Mouse (Mus musculus) erythroid progenitor cell, adult 5-6 weeks (primary cell): ENCODE results near the gene T. TPM values are rescaled to one million over a fixed set of nuclear protein-coding genes. Genes with fewer than 3 reads are reported as not detected.
"Not testable (repeated sequence)": the region's sequence is repeated elsewhere in the genome, so short reads cannot be mapped to it uniquely, and the experiment has no call there.

ENCODE experiments used
- ATAC-seq: replicated peaks from 2 replicates; pipeline ENCODE4 v1.8.0; 2016; ENCODE audit warnings: moderate number of reproducible peaks, mild to moderate bottlenecking, moderate TSS enrichment, inconsistent platforms; ENCODE audit not compliant: poor library complexity, low FRiP score, severe bottlenecking
- total RNA-seq, 2 experiments: library from RNA; stranded (forward) in 1 of 2; stranded (reverse) in 1 of 2; fragments of 150-400 nt in 1 of 2; fragments of 186-747, 209-891 nt in 1 of 2; gene quantifications; 2 replicates each; pipeline versions ENCODE4 v1.2.3 to v1.2.4; 2015 to 2017; ENCODE audit warnings: low replicate concordance in 2 of 2

Gene T
- not detected in 2 replicates for total RNA-seq (2015; ENCODE audit: low replicate concordance)
- not detected in 2 replicates for total RNA-seq (2017; ENCODE audit: low replicate concordance)

- ATAC-seq = no peak
Observed at GRCm38 (mm10) chr17:8433978-8434960, at the start of gene T. Gene T (plus strand): TSS chr17:8434423.

GRCm38 (mm10) chr17:8385441-8385840, 48.8 kb upstream of the T start:
- ATAC-seq = no peak

GRCm38 (mm10) chr17:8388463-8388862, 45.8 kb upstream of the T start:
- ATAC-seq = no peak

GRCm38 (mm10) chr17:8388990-8389789, 45.0 kb upstream of the T start:
- no peak for ATAC-seq

- ATAC-seq = no peak
Observed at GRCm38 (mm10) chr17:8389790-8390095, 44.5 kb upstream of the T start.

- no peak for ATAC-seq
Observed at GRCm38 (mm10) chr17:8390487-8390886, 43.7 kb upstream of the T start.

- no peak for ATAC-seq
Observed at GRCm38 (mm10) chr17:8396371-8396770, 37.9 kb upstream of the T start.

- no peak for ATAC-seq
Observed at GRCm38 (mm10) chr17:8397946-8398345, 36.3 kb upstream of the T start.

GRCm38 (mm10) chr17:8403932-8404331, 30.3 kb upstream of the T start:
- ATAC-seq = not testable (repeated sequence)

GRCm38 (mm10) chr17:8406285-8406684, 27.9 kb upstream of the T start:
- ATAC-seq = no peak

- not testable (repeated sequence) for ATAC-seq
Observed at GRCm38 (mm10) chr17:8408002-8408401, 26.2 kb upstream of the T start.

GRCm38 (mm10) chr17:8408589-8409295, 25.5 kb upstream of the T start:
- ATAC-seq = 0 out of 2 replicates have a peak, but pooled peaks have one; percentile 47

- ATAC-seq = no peak
Observed at GRCm38 (mm10) chr17:8410330-8410729, 23.9 kb upstream of the T start.

- no peak for ATAC-seq
Observed at GRCm38 (mm10) chr17:8413656-8414055, 20.6 kb upstream of the T start.

GRCm38 (mm10) chr17:8415533-8415932, 18.7 kb upstream of the T start:
- no peak for ATAC-seq

- ATAC-seq = no peak
Observed at GRCm38 (mm10) chr17:8416865-8417264, 17.4 kb upstream of the T start.

- ATAC-seq = no peak
Observed at GRCm38 (mm10) chr17:8420739-8421138, 13.5 kb upstream of the T start.

GRCm38 (mm10) chr17:8421517-8421916, 12.7 kb upstream of the T start:
- ATAC-seq = no peak

- no peak for ATAC-seq
Observed at GRCm38 (mm10) chr17:8423283-8423682, 10.9 kb upstream of the T start.

GRCm38 (mm10) chr17:8429436-8429835, 4.8 kb upstream of the T start:
- no peak for ATAC-seq
